Mouse (Mus musculus) embryonic facial prominence, embryonic 12.5 days (tissue): Measurements from ENCODE around the gene Ncam1. TPM values are rescaled to one million over a fixed set of nuclear protein-coding genes. Genes with fewer than 3 reads are reported as not detected.
A peak's percentile ranks its signal among the peaks of the same experiment; 100 is the strongest.

ENCODE experiments used
- ATAC-seq: fragments of 200-750 bp; cut with Nextera tagmentation; 2 replicates; pipeline ENCODE4 v1.8.0; 2017; ENCODE audit not compliant: insufficient number of reproducible peaks, insufficient read depth, low FRiP score, low TSS enrichment
- H3K27ac ChIP-seq: fragments of 300-500 bp; sonication (generic); 2 replicates; pipeline ENCODE4 v1.5.1; 2016; ENCODE audit warnings: mild to moderate bottlenecking
- H3K27me3 ChIP-seq: fragments of 300-500 bp; sonication (generic); 2 replicates; pipeline ENCODE4 v1.6.1; 2016; ENCODE audit warnings: mild to moderate bottlenecking, moderate library complexity
- H3K36me3 ChIP-seq: fragments of 300-500 bp; sonication (generic); 2 replicates; pipeline ENCODE4 v1.6.1; 2016; ENCODE audit warnings: mild to moderate bottlenecking
- H3K4me1 ChIP-seq: fragments of 300-500 bp; sonication (generic); 2 replicates; pipeline ENCODE4 v1.6.1; 2016
- H3K4me2 ChIP-seq: fragments of 300-500 bp; sonication (generic); replicated peaks from 2 replicates; pipeline ENCODE4 v1.6.1; 2016; ENCODE audit warnings: mild to moderate bottlenecking, moderate library complexity
- H3K4me3 ChIP-seq: fragments of 300-500 bp; sonication (generic); 2 replicates; pipeline ENCODE4 v1.5.1; 2016; ENCODE audit warnings: mild to moderate bottlenecking
- H3K9ac ChIP-seq: fragments of 300-500 bp; sonication (generic); 2 replicates; pipeline ENCODE4 v1.6.1; 2016; ENCODE audit warnings: mild to moderate bottlenecking, moderate library complexity
- H3K9me3 ChIP-seq: fragments of 300-500 bp; sonication (generic); 2 replicates; pipeline ENCODE4 v1.6.1; 2016; ENCODE audit warnings: mild to moderate bottlenecking, moderate library complexity
- WGBS: fragments of 180-500 bp; shearing (Covaris S2); methylation state at CpG from one replicate; pipeline ENCODE4 v1.1.7; 2016; 5-methylcytosine and 5-hydroxymethylcytosine counted together
- polyA plus RNA-seq: library from polyadenylated mRNA; unstranded; fragments of >200 nt; fragmentation: Nextera tagmentation; extraction: Ambion mirVana; gene quantifications from 2 replicates; pipeline ENCODE4 v1.2.1, GENCODE M21; 2016

The Ncam1 gene
- polyA plus RNA-seq, 1 experiment from 2014 or later = 85.4 TPM

DNA sequence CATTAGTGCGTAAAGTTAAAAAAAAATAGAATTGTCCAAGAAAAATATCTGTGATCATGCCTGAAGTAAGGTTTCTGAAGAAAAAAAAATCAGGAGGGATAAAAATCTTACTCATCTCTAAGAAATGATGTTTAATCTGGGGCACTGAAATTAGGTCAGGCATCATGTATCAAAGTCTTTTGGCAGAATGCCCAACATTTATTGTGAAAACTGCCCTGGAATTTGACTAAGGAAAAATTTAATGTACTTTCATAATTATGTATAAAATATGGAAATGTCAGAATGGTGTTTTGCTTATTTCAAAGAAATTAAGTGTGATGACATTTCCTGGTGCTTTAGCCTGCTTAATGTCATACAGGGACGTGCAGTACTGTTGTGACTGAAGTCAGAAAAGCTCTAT, 52.5 kb downstream of the Ncam1 start:
- H3K36me3 ChIP-seq = no peaks in the 10 kb centered on the region
- H3K9me3 ChIP-seq = no peaks in the 10 kb centered on the region
- ATAC-seq = no peak
- WGBS = 76% methylated on average over 2 of the region's 2 CpGs
- H3K4me3 ChIP-seq = no peak overlapping the region
- no peak overlapping the region for H3K9ac ChIP-seq
- H3K27ac ChIP-seq = no peak overlapping the region
- no peak overlapping the region for H3K4me2 ChIP-seq
- no peaks in the 10 kb centered on the region for H3K27me3 ChIP-seq
- H3K4me1 ChIP-seq = peaks cover 18% of the 10 kb centered on the region

DNA sequence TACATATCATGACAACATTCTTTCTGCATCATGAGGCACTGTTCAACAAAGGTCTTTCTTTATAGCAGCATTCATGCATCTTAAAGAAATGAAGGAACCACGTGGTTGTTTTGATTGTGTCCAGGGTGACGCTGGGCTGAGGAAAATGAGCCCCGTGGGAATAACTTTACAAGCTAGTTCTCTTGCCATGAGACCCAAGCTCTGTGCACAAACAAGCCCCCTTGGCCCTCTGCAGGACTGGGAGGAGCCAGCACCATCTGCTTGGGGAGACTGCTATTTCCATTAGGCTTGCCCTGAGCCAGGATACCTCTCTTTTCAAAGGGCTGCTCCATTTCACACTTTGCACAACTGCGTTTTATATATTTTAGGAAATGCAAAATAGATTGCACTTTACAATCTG, 53.0 kb downstream of the Ncam1 start:
- Histone ChIP-seq H3K4me2 (no peak overlapping the region), H3K4me1 (peaks cover 17% of the 10 kb centered on the region; the same call in 1 of the 2 replicates), H3K9ac (no peak overlapping the region), H3K4me3 (no peak overlapping the region), H3K9me3 (no peaks in the 10 kb centered on the region), H3K27ac (no peak overlapping the region), H3K27me3 (no peaks in the 10 kb centered on the region), H3K36me3 (no peaks in the 10 kb centered on the region)
- 51% methylated on average over 4 of the region's 4 CpGs for whole genome bisulfite sequencing
- peak; percentile 67; the same call in 1 of the 2 replicates for ATAC-seq

DNA sequence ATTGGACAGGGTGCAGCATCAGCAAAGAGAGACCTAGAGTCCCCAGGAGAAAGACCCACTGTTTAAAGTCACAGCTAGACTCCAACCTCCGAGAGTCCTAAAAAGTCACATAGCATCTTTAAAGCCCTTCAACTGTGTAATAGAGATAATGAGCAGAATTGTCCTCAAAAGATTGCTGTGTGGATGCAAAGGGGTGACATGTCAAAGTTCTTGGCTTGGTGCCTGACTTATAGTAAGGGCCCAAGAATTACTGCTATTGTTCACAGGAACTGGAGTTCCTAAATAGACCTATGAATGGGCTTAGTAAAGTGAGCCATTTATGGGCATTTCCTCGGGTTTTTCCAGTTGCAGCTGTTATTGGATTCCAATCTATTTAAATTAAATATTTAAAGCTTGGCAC, 54.4 kb downstream of the Ncam1 start:
- H3K4me3 ChIP-seq = no peak overlapping the region
- 57% methylated on average over 2 of the region's 2 CpGs for WGBS
- ATAC-seq = no peak

DNA sequence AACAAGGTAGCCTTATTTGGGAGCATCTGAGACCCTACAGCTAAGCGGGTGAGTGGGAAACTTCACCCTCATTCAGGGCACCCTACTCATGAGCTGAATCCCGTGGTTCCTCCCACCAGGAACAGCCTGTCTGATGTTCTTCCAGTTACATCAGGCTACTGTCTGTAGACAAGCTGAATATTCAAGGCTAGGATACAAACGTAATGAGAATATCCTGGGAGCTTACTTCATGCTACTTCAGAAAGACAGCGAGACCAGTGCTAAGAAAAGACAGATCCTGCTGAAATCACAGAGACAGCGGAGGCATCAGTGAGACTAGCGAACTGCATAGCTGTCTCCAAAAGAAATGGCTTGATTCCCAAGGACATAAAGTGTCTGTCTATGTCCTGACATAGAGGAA, 58.8 kb downstream of the Ncam1 start:
- no peaks in the 10 kb centered on the region for H3K27me3 ChIP-seq
- no peak for ATAC-seq
- H3K4me3 ChIP-seq = no peak overlapping the region
- no peak overlapping the region for H3K9ac ChIP-seq
- WGBS = 91% methylated on average over 6 of the region's 6 CpGs
- H3K4me1 ChIP-seq = no peaks in the 10 kb centered on the region
- no peak overlapping the region for H3K27ac ChIP-seq
- no peaks in the 10 kb centered on the region for H3K36me3 ChIP-seq
- H3K4me2 ChIP-seq = no peak overlapping the region
- no peaks in the 10 kb centered on the region for H3K9me3 ChIP-seq

More for the DNA sequence above, 54.4 kb downstream of the Ncam1 start:
- no peak overlapping the region for H3K27ac ChIP-seq
- no peak overlapping the region for H3K9ac ChIP-seq
- no peaks in the 10 kb centered on the region for H3K36me3 ChIP-seq
- no peak overlapping the region for H3K4me2 ChIP-seq
- no peaks in the 10 kb centered on the region for H3K27me3 ChIP-seq
- H3K4me1 ChIP-seq = peaks cover 14% of the 10 kb centered on the region; the same call in 1 of the 2 replicates
- no peaks in the 10 kb centered on the region for H3K9me3 ChIP-seq

DNA sequence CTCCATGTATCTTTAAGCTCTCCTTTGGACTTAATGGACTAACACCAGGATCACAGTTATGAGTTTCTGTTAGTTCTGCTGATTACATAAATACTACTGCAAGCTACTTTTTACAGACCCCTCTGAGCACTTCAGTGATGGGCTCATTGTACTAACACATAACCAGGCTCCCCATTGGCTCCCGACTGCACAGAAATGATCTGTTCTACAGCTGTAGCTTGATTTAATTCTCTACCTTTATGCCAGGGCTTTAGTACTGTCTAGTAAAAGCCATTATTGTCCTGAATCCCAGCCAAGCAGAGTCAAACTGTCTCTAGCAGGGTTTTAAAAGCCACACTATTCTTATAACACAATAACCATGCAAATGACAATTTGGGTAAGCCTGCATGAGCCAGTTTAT, 60.2 kb downstream of the Ncam1 start:
- Histone ChIP-seq H3K4me1 (no peaks in the 10 kb centered on the region), H3K9ac (no peak overlapping the region), H3K4me2 (no peak overlapping the region), H3K4me3 (no peak overlapping the region), H3K9me3 (no peaks in the 10 kb centered on the region), H3K27me3 (no peaks in the 10 kb centered on the region), H3K36me3 (no peaks in the 10 kb centered on the region), H3K27ac (no peak overlapping the region)
- 61% methylated on average over 1 of the region's 1 CpGs for WGBS
- no peak for ATAC-seq

DNA sequence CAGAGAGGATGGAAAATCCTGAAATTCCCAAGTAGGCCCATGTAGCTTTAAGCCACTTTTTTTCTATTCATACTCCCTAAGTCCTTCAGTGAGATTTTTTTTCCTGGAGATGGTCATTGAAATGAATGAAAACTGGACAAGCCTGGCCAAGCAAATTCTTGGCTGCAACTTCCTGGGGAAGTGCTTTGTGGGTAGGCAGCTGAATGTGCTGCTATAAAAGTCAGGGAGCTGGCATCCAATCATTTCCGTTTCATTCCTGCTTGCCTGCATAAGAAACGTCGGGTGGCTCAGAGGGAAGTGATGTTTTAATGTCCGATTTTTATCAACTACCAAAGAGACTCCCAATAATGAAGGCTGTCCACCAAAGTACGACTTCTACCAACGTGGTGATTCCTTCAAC, 61.6 kb downstream of the Ncam1 start:
- Histone ChIP-seq H3K27me3 (no peaks in the 10 kb centered on the region), H3K36me3 (no peaks in the 10 kb centered on the region), H3K4me3 (no peak overlapping the region), H3K4me1 (no peaks in the 10 kb centered on the region), H3K9ac (no peak overlapping the region), H3K9me3 (no peaks in the 10 kb centered on the region), H3K4me2 (no peak overlapping the region), H3K27ac (no peak overlapping the region)
- ATAC-seq = no peak
- WGBS = 92% methylated on average over 6 of the region's 6 CpGs

DNA sequence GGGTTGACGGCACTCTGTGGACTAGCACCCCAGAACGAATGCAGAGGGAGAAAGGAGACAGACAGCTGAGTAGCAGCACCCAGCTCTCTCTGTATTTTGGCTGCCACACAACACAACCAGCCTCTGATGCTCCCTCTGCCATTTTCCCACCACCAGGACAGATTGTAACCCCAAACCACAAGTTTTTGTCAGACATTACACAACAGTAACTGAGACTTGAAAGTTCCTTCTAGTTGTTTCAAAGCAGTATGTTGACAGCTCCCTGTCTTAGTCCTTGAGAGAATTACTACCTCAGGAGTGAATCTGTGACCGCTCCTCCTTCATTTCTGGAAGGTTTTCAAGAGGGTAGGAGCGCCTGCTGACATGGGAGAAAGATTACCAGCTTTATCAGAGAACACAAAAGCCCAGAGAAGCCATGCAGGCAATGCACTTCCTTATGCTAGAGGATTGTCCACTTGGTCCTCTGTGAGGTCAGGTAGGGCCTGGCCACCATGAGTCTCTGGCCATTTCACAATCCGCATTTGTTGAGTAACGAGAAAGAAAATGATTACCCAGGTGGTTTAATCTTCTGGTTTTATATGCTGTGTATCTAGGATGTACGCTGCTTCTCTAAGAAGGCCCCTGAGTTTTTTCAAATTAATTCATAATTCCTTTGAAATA, 64.2 kb downstream of the Ncam1 start:
- Histone ChIP-seq H3K36me3 (no peaks in the 10 kb centered on the region), H3K27me3 (no peaks in the 10 kb centered on the region), H3K9me3 (no peaks in the 10 kb centered on the region), H3K4me2 (no peak overlapping the region), H3K9ac (no peak overlapping the region), H3K4me3 (no peak overlapping the region), H3K4me1 (0 out of 2 replicates have a peak, but pooled peaks cover 2% of the 10 kb centered on the region), H3K27ac (no peak overlapping the region)
- ATAC-seq = no peak
- WGBS = 87% methylated on average over 7 of the region's 7 CpGs

DNA sequence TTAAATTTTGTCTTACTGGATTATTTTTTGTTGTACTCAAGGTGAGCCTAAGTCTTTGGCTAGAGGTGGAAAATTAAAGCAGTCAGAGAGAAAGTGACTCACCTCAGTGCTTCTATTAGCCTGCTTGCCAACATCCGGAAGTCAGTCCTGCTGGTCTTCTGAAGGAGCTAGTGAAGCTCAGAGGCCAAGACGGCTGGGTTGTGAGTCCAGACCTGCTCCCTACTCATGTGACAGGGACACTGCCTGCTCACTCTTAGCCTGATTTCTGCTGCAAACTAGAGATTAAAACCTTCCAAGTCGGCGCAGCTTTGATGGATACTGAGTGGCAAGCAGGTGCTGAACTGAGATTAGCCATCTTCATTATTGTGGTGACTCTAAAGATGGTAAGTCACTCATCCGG, 65.0 kb downstream of the Ncam1 start:
- Histone ChIP-seq H3K27ac (no peak overlapping the region), H3K9me3 (no peaks in the 10 kb centered on the region), H3K9ac (no peak overlapping the region), H3K4me2 (no peak overlapping the region), H3K4me3 (no peak overlapping the region), H3K4me1 (0 out of 2 replicates have a peak, but pooled peaks cover 3% of the 10 kb centered on the region), H3K27me3 (no peaks in the 10 kb centered on the region), H3K36me3 (no peaks in the 10 kb centered on the region)
- 83% methylated on average over 5 of the region's 5 CpGs for WGBS
- ATAC-seq = no peak

DNA sequence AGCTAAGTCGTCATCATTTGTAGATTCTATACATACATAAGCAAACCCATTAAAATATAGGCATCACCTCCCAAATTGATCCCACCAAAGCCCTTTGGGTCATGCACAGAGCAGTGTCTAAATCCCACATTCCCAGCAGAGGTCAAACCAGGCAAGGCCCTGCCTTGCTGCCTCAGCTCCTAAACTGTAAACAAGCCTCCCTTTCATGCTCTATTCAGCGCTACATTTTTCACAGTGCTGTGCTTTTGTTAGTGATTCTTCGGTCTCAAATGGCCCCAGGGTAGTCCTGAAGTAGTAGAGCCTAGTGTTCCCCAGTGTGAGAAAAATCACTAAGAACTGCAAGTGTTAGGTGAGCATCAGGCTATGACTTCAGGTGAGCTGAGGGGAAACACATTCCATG, 69.2 kb downstream of the Ncam1 start:
- Histone ChIP-seq H3K9ac (no peak overlapping the region), H3K4me3 (no peak overlapping the region), H3K27ac (no peak overlapping the region), H3K9me3 (no peaks in the 10 kb centered on the region), H3K4me1 (peaks cover 8% of the 10 kb centered on the region; the same call in 1 of the 2 replicates), H3K4me2 (no peak overlapping the region), H3K27me3 (no peaks in the 10 kb centered on the region), H3K36me3 (no peaks in the 10 kb centered on the region)
- no peak for ATAC-seq
- 35% methylated on average over 3 of the region's 3 CpGs for WGBS

DNA sequence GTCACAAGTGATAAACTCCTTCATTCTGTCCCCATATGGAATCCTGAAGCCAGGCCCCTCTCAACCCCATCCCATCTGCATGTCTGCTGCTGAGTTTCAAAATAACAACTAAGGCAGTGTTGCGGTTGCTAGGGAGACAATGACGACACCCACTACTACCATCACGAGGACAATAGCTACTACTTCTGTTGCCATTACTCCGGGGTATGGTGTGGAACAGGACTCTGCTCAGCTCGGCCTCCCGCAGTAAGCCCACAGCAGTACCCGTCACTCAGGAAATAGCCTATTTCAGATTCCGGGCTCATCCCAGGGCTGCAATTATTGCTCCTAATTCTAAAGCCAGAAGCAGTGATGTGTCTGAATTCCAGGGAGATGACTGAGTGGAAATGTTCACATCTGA, 70.5 kb downstream of the Ncam1 start:
- no peak for ATAC-seq
- H3K4me3 ChIP-seq = no peak overlapping the region
- no peak overlapping the region for H3K9ac ChIP-seq
- H3K27me3 ChIP-seq = no peaks in the 10 kb centered on the region
- 29% methylated on average over 8 of the region's 8 CpGs for WGBS
- no peaks in the 10 kb centered on the region for H3K9me3 ChIP-seq
- H3K4me1 ChIP-seq = peaks cover 8% of the 10 kb centered on the region; the same call in 1 of the 2 replicates
- no peak overlapping the region for H3K4me2 ChIP-seq
- no peaks in the 10 kb centered on the region for H3K36me3 ChIP-seq
- no peak overlapping the region for H3K27ac ChIP-seq

DNA sequence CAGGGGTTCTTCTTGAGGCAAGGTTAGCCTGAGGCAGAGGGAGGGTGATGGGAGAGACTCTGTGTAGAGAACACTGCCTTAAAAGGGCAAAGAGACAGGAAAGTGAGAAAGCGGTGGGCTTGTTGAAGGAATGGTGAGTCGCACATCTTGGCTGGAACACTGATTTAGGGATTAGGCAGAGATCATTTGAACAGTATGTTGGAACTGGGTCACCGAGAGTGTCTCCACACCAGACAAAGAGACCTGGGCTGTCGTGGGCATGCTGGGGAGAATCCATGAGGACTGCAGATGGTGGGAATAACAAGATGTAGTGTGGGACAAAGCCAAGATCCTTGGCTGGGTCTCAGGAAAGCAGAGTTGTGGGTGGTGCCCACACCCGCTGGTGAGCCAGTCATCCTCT, 76.0 kb downstream of the Ncam1 start:
- Histone ChIP-seq H3K36me3 (no peaks in the 10 kb centered on the region), H3K4me2 (no peak overlapping the region), H3K9ac (no peak overlapping the region), H3K4me1 (no peaks in the 10 kb centered on the region), H3K27ac (no peak overlapping the region), H3K4me3 (no peak overlapping the region), H3K9me3 (no peaks in the 10 kb centered on the region), H3K27me3 (no peaks in the 10 kb centered on the region)
- ATAC-seq = no peak
- 87% methylated on average over 5 of the region's 5 CpGs for WGBS

DNA sequence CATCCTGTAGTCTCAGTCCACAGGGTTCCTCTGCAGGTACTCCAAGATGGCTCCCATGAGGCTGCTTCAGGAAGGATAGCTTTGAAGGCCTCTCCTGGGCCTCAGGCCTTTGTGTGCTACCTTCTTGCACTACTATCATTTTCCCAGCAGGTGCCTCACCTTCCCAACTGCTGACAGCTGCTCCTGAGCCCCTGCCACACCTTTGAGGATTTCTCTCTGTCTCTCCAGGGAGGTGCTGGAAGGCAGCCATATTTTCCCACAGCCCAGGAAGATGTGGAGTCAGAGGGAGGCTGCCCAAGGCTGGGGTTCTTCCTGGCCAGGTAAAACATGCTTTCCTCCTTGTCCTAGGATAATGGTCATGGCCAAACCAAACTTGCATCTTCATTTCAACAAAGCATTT, 83.6 kb downstream of the Ncam1 start:
- Histone ChIP-seq H3K36me3 (no peaks in the 10 kb centered on the region), H3K9me3 (no peaks in the 10 kb centered on the region), H3K9ac (no peak overlapping the region), H3K4me1 (0 out of 2 replicates have a peak, but pooled peaks cover 3% of the 10 kb centered on the region), H3K27ac (no peak overlapping the region), H3K4me2 (no peak overlapping the region), H3K4me3 (no peak overlapping the region), H3K27me3 (no peaks in the 10 kb centered on the region)
- no peak for ATAC-seq
